ENCODE assay signal across 8 mouse cellular contexts in genomic region chr3:122509084-122509483, GRCm38 (mm10).
DNase-seq lines count a peak whose midpoint lies in the region; ATAC-seq and TF ChIP-seq lines count a peak whose summit lies in the region.

No protein-coding gene starts in this region.

- no peaks in the 10 kb centered on the region for H3K9me3 ChIP-seq in forebrain, embryonic 15.5 days
- H3K9me3 ChIP-seq in hindbrain, embryonic 12.5 days (replicated peaks), result no peaks in the 10 kb centered on the region
- H3K9me3 ChIP-seq in liver, embryonic 13.5 days (replicated peaks), result no peaks in the 10 kb centered on the region

- TF ChIP-seq CTCF in bone marrow macrophage, adult 2 months (IDR thresholded peaks at IDR 0.05; ENCODE audit: low read depth, low read length), result peak; percentile 67

- peak; percentile 73 for DNase-seq in left cerebral cortex, postnatal 4 days
- DNase-seq in left cerebral cortex, postnatal 36 days (ENCODE audit: low spot score in 2 of 2), result no peak
- DNase-seq in liver, embryonic 13.5 days, result peak; percentile 23

- peaks cover 3% of the 10 kb centered on the region; the same call in 1 of the 2 replicates for H3K4me1 ChIP-seq in bone marrow macrophage, adult 2 months (ENCODE audit: control insufficient read depth, insufficient read depth, low read length)
- H3K4me1 ChIP-seq in forebrain, embryonic 15.5 days, result peaks cover 8% of the 10 kb centered on the region
- H3K4me1 ChIP-seq in hindbrain, embryonic 12.5 days, result 0 out of 2 replicates have a peak, but pooled peaks cover 2% of the 10 kb centered on the region
- H3K4me1 ChIP-seq in liver, embryonic 13.5 days (replicated peaks), result peaks cover 36% of the 10 kb centered on the region

- no peak overlapping the region for H3K9ac ChIP-seq in forebrain, embryonic 15.5 days (replicated peaks)
- no peak overlapping the region for H3K9ac ChIP-seq in hindbrain, embryonic 12.5 days
- H3K9ac ChIP-seq in liver, embryonic 13.5 days, result no peak overlapping the region

- no peaks in the 10 kb centered on the region for H3K27me3 ChIP-seq in forebrain, embryonic 15.5 days
- no peaks in the 10 kb centered on the region for H3K27me3 ChIP-seq in hindbrain, embryonic 12.5 days
- H3K27me3 ChIP-seq in liver, embryonic 13.5 days, result no peaks in the 10 kb centered on the region
- H3K27me3 ChIP-seq in myocyte (ENCODE audit: control insufficient read depth, insufficient read depth, insufficient read length), result no peaks in the 10 kb centered on the region

- peak; percentile 61 for ATAC-seq in forebrain, embryonic 15.5 days (replicated peaks)
- ATAC-seq in hindbrain, embryonic 12.5 days (ENCODE audit: low FRiP score), result peak; percentile 72; the same call in 1 of the 2 replicates
- peak; percentile 22 for ATAC-seq in liver, embryonic 13.5 days (ENCODE audit: low read depth)
- ATAC-seq in activated CD4-positive, CD25-positive, alpha-beta regulatory T cell, adult 4 months, result no peak

- H3K79me2 ChIP-seq in myocyte (ENCODE audit: control insufficient read depth, insufficient read depth), result peaks cover 19% of the 10 kb centered on the region

- no peak overlapping the region for H3ac ChIP-seq in myocyte (ENCODE audit: control insufficient read depth, insufficient read length)

- H3K36me3 ChIP-seq in forebrain, embryonic 15.5 days, result no peaks in the 10 kb centered on the region
- H3K36me3 ChIP-seq in hindbrain, embryonic 12.5 days, result no peaks in the 10 kb centered on the region
- no peaks in the 10 kb centered on the region for H3K36me3 ChIP-seq in liver, embryonic 13.5 days
- H3K36me3 ChIP-seq in myocyte (ENCODE audit: control insufficient read depth, insufficient read depth), result peaks cover 3% of the 10 kb centered on the region

- TF ChIP-seq POLR2A in bone marrow macrophage, adult 2 months (IDR thresholded peaks at IDR 0.05; ENCODE audit: borderline replicate concordance, low read depth, low read length), result no peak
- TF ChIP-seq POLR2A in myocyte (IDR thresholded peaks at IDR 0.05; ENCODE audit: insufficient read length, low read depth), result no peak

- H3K4me3 ChIP-seq in bone marrow macrophage, adult 2 months (ENCODE audit: insufficient read depth, low read length), result no peak overlapping the region
- H3K4me3 ChIP-seq in forebrain, embryonic 15.5 days, result no peak overlapping the region
- no peak overlapping the region for H3K4me3 ChIP-seq in hindbrain, embryonic 12.5 days
- H3K4me3 ChIP-seq in liver, embryonic 13.5 days (replicated peaks), result no peak overlapping the region
- H3K4me3 ChIP-seq in myocyte, result no peak overlapping the region

- intact Hi-C loops in left cerebral cortex, postnatal 4 days (cut with DNase I), result no loop called here
- intact Hi-C loops in left cerebral cortex, postnatal 36 days (cut with DNase I), result loop anchor here (5.0 kb wide), 1 partner anchor 128 kb away; no protein-coding TSS in a partner anchor

- 27% methylated on average over 5 of the region's 5 CpGs for WGBS in forebrain, embryonic 15.5 days
- 35% methylated on average over 5 of the region's 5 CpGs for WGBS in hindbrain, embryonic 12.5 days
- WGBS in liver, embryonic 13.5 days (ENCODE audit: insufficient replicate concordance), result 23% methylated on average over 5 of the region's 5 CpGs

- H3K4me2 ChIP-seq in forebrain, embryonic 15.5 days (replicated peaks), result no peak overlapping the region
- no peak overlapping the region for H3K4me2 ChIP-seq in hindbrain, embryonic 12.5 days (replicated peaks)
- H3K4me2 ChIP-seq in liver, embryonic 13.5 days, result no peak overlapping the region
- H3K4me2 ChIP-seq in myocyte (ENCODE audit: low read depth), result peak overlapping the region; percentile 76

- no peak overlapping the region for H3K27ac ChIP-seq in bone marrow macrophage, adult 2 months (ENCODE audit: insufficient read depth, low read depth, low read length)
- no peak overlapping the region for H3K27ac ChIP-seq in forebrain, embryonic 15.5 days (replicated peaks)
- no peak overlapping the region for H3K27ac ChIP-seq in hindbrain, embryonic 12.5 days
- H3K27ac ChIP-seq in liver, embryonic 13.5 days, result peak overlapping the region; percentile 74

TF ChIP-seq in myocyte, 11 proteins besides CTCF, POLR2A, EP300 and RAD21:
- TF ChIP-seq MYOD1 (IDR thresholded peaks at IDR 0.05; ENCODE audit: control insufficient read depth in 1 of 3, insufficient read length in 2 of 3, low read depth in 2 of 3) (peak in 1 of 3 experiments; percentile 15), TCF3 (IDR thresholded peaks at IDR 0.05; ENCODE audit: insufficient read length, low read depth) (no peak)
TF ChIP-seq in myocyte: peak in this region for 1.

Comparison
In these comparisons a context has a peak if more than half of its experiments do, and no peak if none do; other contexts are left out.
1. DNase-seq: peak in left cerebral cortex, postnatal 4 days (single experiment) and liver, embryonic 13.5 days (single experiment); none in left cerebral cortex, postnatal 36 days (0 of 2).